Mouse (Mus musculus) thymus, adult 2 months (tissue): ENCODE results near the gene Hsf4.

ENCODE experiments used
- CTCF ChIP-seq: fragments of 200-500 bp; IDR thresholded peaks from 2 replicates; pipeline ENCODE4 v1.5.1; 2012; ENCODE audit warnings: mild to moderate bottlenecking, control low read depth, low read length, moderate library complexity, borderline replicate concordance; ENCODE audit not compliant: control insufficient read depth, poor library complexity, insufficient read depth; ENCODE audit errors: extremely low read depth
- POLR2A ChIP-seq: fragments of 200-500 bp; IDR thresholded peaks from 2 replicates; pipeline ENCODE4 v1.6.1; 2012; ENCODE audit warnings: mild to moderate bottlenecking, low read length, control low read depth, moderate library complexity; ENCODE audit not compliant: control insufficient read depth, poor library complexity, insufficient read depth; ENCODE audit errors: extremely low read depth

GRCm38 (mm10) chr8:105309142-105309847 is 39.7 kb downstream of the Hsf4 start:
- TF ChIP-seq POLR2A = no peak
- TF ChIP-seq CTCF = no peak
